Mouse (Mus musculus): ENCODE measurements around the gene Cd19.

The Cd19 gene

GRCm38 (mm10) chr7:126414725-126415124 is at the start of gene Cd19:
Gene Cd19 (minus strand): TSS chr7:126414889.
- DNase-seq (ENCODE audit: low read depth, low spot score), result no peak

GRCm38 (mm10) chr7:126464121-126464520 is 49.4 kb upstream of the Cd19 start:
- no peak for DNase-seq (ENCODE audit: low read depth, low spot score)

GRCm38 (mm10) chr7:126463547-126463946 is 48.9 kb upstream of the Cd19 start:
- no peak for DNase-seq (ENCODE audit: low read depth, low spot score)

- DNase-seq (ENCODE audit: low read depth, low spot score), result no peak
Observed at GRCm38 (mm10) chr7:126463004-126463403, 48.3 kb upstream of the Cd19 start, which contains the start of gene Atp2a1. Gene Atp2a1 (minus strand): TSS chr7:126463108.

GRCm38 (mm10) chr7:126461626-126462025 is 46.9 kb upstream of the Cd19 start:
- no peak for DNase-seq (ENCODE audit: low read depth, low spot score)

GRCm38 (mm10) chr7:126460623-126461399 is 46.1 kb upstream of the Cd19 start:
- DNase-seq (ENCODE audit: low read depth, low spot score), result no peak

GRCm38 (mm10) chr7:126458844-126459618 is 44.3 kb upstream of the Cd19 start:
- DNase-seq (ENCODE audit: low read depth, low spot score), result no peak

- DNase-seq (ENCODE audit: low read depth, low spot score), result no peak
Observed at GRCm38 (mm10) chr7:126458225-126458624, 43.5 kb upstream of the Cd19 start.

- DNase-seq (ENCODE audit: low read depth, low spot score), result no peak
Observed at GRCm38 (mm10) chr7:126456382-126457266, 41.9 kb upstream of the Cd19 start.

GRCm38 (mm10) chr7:126455242-126455641 is 40.6 kb upstream of the Cd19 start:
- no peak for DNase-seq (ENCODE audit: low read depth, low spot score)

GRCm38 (mm10) chr7:126453861-126454260 is 39.2 kb upstream of the Cd19 start:
- DNase-seq (ENCODE audit: low read depth, low spot score), result no peak

- no peak for DNase-seq (ENCODE audit: low read depth, low spot score)
Observed at GRCm38 (mm10) chr7:126452244-126452643, 37.6 kb upstream of the Cd19 start.

GRCm38 (mm10) chr7:126450641-126451040 is 36.0 kb upstream of the Cd19 start:
- no peak for DNase-seq (ENCODE audit: low read depth, low spot score)

- DNase-seq (ENCODE audit: low read depth, low spot score), result no peak
Observed at GRCm38 (mm10) chr7:126449991-126450390, 35.3 kb upstream of the Cd19 start.

GRCm38 (mm10) chr7:126448481-126448880 is 33.8 kb upstream of the Cd19 start:
- DNase-seq (ENCODE audit: low read depth, low spot score), result no peak

GRCm38 (mm10) chr7:126446217-126446616 is 31.5 kb upstream of the Cd19 start:
- DNase-seq (ENCODE audit: low read depth, low spot score), result no peak

GRCm38 (mm10) chr7:126445104-126445815 is 30.6 kb upstream of the Cd19 start:
- no peak for DNase-seq (ENCODE audit: low read depth, low spot score)

- no peak for DNase-seq (ENCODE audit: low read depth, low spot score)
Observed at GRCm38 (mm10) chr7:126444536-126444935, 29.8 kb upstream of the Cd19 start.

GRCm38 (mm10) chr7:126443997-126444396 is 29.3 kb upstream of the Cd19 start:
- no peak for DNase-seq (ENCODE audit: low read depth, low spot score)

GRCm38 (mm10) chr7:126440134-126440533 is 25.4 kb upstream of the Cd19 start:
- no peak for DNase-seq (ENCODE audit: low read depth, low spot score)

GRCm38 (mm10) chr7:126436851-126437250 is 22.2 kb upstream of the Cd19 start:
- peak; percentile 70 for DNase-seq (ENCODE audit: low read depth, low spot score)

Data from R1 (cell line).